Mouse (Mus musculus): Measurements from ENCODE around the gene Hpd. TPM values are rescaled to one million over a fixed set of nuclear protein-coding genes. Genes with fewer than 3 reads are reported as not detected.

The Hpd gene
- polyA plus RNA-seq, 1 experiment from 2014 or later = 9.0 TPM

- no peaks in the 10 kb centered on the region for H3K9me3 ChIP-seq (ENCODE audit: control insufficient read depth, low read length)
- ATAC-seq = no peak
- no peaks in the 10 kb centered on the region for H3K27me3 ChIP-seq (replicated peaks; ENCODE audit: control insufficient read depth, insufficient read depth, low read length)
- 0 out of 2 replicates have a peak, but pooled peaks cover 4% of the 10 kb centered on the region for H3K36me3 ChIP-seq (ENCODE audit: control insufficient read depth, insufficient read depth, low read length)
- H3K27ac ChIP-seq (ENCODE audit: low read length) = peak overlapping the region; percentile 100
- peak overlapping the region; percentile 97 for H3K9ac ChIP-seq (ENCODE audit: low read depth, low read length)
- H3K4me2 ChIP-seq (ENCODE audit: low read depth, low read length) = peak overlapping the region; percentile 96
- peak overlapping the region; percentile 62 for H3K4me3 ChIP-seq (ENCODE audit: low read length)
- 12% methylated on average over 13 of the region's 13 CpGs for WGBS
- peaks cover 67% of the 10 kb centered on the region for H3K4me1 ChIP-seq (ENCODE audit: control insufficient read depth, insufficient read depth, low read length)
These were observed 48.2 kb downstream of the Hpd start for GRCm38 (mm10) chr5:123134186-123134874.

- 24% methylated on average over 7 of the region's 7 CpGs for WGBS
- Histone ChIP-seq H3K27ac (ENCODE audit: low read length) (peak overlapping the region; percentile 100), H3K4me2 (ENCODE audit: low read depth, low read length) (no peak overlapping the region), H3K4me3 (ENCODE audit: low read length) (0 out of 2 replicates have a peak overlapping the region, but pooled peaks have one; percentile 5), H3K9ac (ENCODE audit: low read depth, low read length) (no peak overlapping the region), H3K4me1 (ENCODE audit: control insufficient read depth, insufficient read depth, low read length) (peaks cover 70% of the 10 kb centered on the region), H3K36me3 (ENCODE audit: control insufficient read depth, insufficient read depth, low read length) (0 out of 2 replicates have a peak, but pooled peaks cover 4% of the 10 kb centered on the region), H3K27me3 (replicated peaks; ENCODE audit: control insufficient read depth, insufficient read depth, low read length) (no peaks in the 10 kb centered on the region), H3K9me3 (ENCODE audit: control insufficient read depth, low read length) (no peaks in the 10 kb centered on the region)
- no peak for ATAC-seq
These were observed 48.8 kb downstream of the Hpd start for GRCm38 (mm10) chr5:123133784-123134143.

- peaks cover 68% of the 10 kb centered on the region for H3K4me1 ChIP-seq (ENCODE audit: control insufficient read depth, insufficient read depth, low read length)
- H3K4me2 ChIP-seq (ENCODE audit: low read depth, low read length) = peak overlapping the region; percentile 87; the same call in 1 of the 2 replicates
- H3K27me3 ChIP-seq (replicated peaks; ENCODE audit: control insufficient read depth, insufficient read depth, low read length) = no peaks in the 10 kb centered on the region
- WGBS = 18% methylated on average over 18 of the region's 18 CpGs
- ATAC-seq = no peak
- H3K9me3 ChIP-seq (ENCODE audit: control insufficient read depth, low read length) = no peaks in the 10 kb centered on the region
- H3K9ac ChIP-seq (ENCODE audit: low read depth, low read length) = peak overlapping the region; percentile 36; the same call in 1 of the 2 replicates
- 0 out of 2 replicates have a peak overlapping the region, but pooled peaks have one; percentile 5 for H3K4me3 ChIP-seq (ENCODE audit: low read length)
- peak overlapping the region; percentile 45 for H3K27ac ChIP-seq (ENCODE audit: low read length)
- 0 out of 2 replicates have a peak, but pooled peaks cover 4% of the 10 kb centered on the region for H3K36me3 ChIP-seq (ENCODE audit: control insufficient read depth, insufficient read depth, low read length)
These were observed 49.3 kb downstream of the Hpd start for GRCm38 (mm10) chr5:123133083-123133783.

DNA sequence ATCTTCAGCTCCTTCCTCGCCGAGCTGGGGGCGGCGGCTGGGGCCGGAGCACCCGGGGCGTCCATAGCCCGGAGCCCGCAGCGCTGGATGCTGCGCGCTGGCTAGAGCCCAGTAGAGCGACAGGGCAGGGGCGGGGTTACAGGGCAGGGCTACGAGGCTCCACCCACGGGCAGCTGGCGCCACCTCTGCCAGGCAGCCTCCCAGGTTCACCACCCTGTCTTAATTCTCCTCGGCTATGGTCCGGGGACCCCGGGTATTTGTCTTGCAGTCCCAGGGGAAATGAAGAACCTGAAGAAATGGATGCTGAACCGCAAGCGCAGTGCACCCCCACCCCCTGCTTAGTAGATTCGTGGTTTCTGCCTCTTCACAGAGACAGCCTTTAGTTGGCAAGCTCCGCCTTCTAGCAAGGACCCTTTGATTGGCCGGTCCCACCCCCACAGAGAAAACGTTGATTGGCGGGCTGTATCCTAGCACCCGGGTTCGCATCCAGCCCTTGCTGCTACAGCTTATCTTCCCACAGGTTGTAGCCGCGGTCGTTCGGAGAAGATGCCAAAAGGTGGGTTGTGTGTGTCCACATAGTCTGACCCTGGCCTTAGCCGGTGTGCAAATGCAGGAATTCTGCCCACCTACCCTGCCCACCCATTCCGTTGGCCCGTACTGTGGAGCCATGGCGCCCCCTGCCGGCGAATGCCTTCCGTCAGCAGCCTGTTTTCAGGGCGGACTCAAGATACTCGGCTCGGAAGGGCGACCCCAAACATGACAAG, 50.0 kb downstream of the Hpd start, which contains the start of gene Rhof:
Gene Rhof (minus strand): TSS at position 385 of the 764 bp plus-strand sequence.
- Histone ChIP-seq H3K4me1 (ENCODE audit: control insufficient read depth, insufficient read depth, low read length) (peaks cover 62% of the 10 kb centered on the region), H3K27me3 (replicated peaks; ENCODE audit: control insufficient read depth, insufficient read depth, low read length) (no peaks in the 10 kb centered on the region), H3K36me3 (ENCODE audit: control insufficient read depth, insufficient read depth, low read length) (0 out of 2 replicates have a peak, but pooled peaks cover 4% of the 10 kb centered on the region), H3K27ac (ENCODE audit: low read length) (peak within 1 kb of the TSS; percentile 45), H3K9ac (ENCODE audit: low read depth, low read length) (peak within 1 kb of the TSS; percentile 68), H3K9me3 (ENCODE audit: control insufficient read depth, low read length) (no peaks in the 10 kb centered on the region), H3K4me2 (ENCODE audit: low read depth, low read length) (peak within 1 kb of the TSS; percentile 87), H3K4me3 (ENCODE audit: low read length) (peak within 1 kb of the TSS; percentile 51)
- 4% methylated on average over 44 of the region's 44 CpGs for WGBS
- ATAC-seq = peak; percentile 24

- Histone ChIP-seq H3K4me1 (ENCODE audit: control insufficient read depth, insufficient read depth, low read length) (peaks cover 54% of the 10 kb centered on the region), H3K9me3 (ENCODE audit: control insufficient read depth, low read length) (no peaks in the 10 kb centered on the region), H3K27me3 (replicated peaks; ENCODE audit: control insufficient read depth, insufficient read depth, low read length) (no peaks in the 10 kb centered on the region), H3K9ac (ENCODE audit: low read depth, low read length) (no peak overlapping the region), H3K27ac (ENCODE audit: low read length) (no peak overlapping the region), H3K4me2 (ENCODE audit: low read depth, low read length) (no peak overlapping the region), H3K4me3 (ENCODE audit: low read length) (no peak overlapping the region), H3K36me3 (ENCODE audit: control insufficient read depth, insufficient read depth, low read length) (0 out of 2 replicates have a peak, but pooled peaks cover 4% of the 10 kb centered on the region)
- 58% methylated on average over 5 of the region's 5 CpGs for WGBS
- peak; percentile 9; the same call in 1 of the 2 replicates for ATAC-seq
These were observed 51.7 kb downstream of the Hpd start for GRCm38 (mm10) chr5:123130814-123131148.

- Histone ChIP-seq H3K27me3 (replicated peaks; ENCODE audit: control insufficient read depth, insufficient read depth, low read length) (no peaks in the 10 kb centered on the region), H3K4me2 (ENCODE audit: low read depth, low read length) (no peak overlapping the region), H3K9ac (ENCODE audit: low read depth, low read length) (no peak overlapping the region), H3K4me3 (ENCODE audit: low read length) (no peak overlapping the region), H3K36me3 (ENCODE audit: control insufficient read depth, insufficient read depth, low read length) (0 out of 2 replicates have a peak, but pooled peaks cover 4% of the 10 kb centered on the region), H3K4me1 (ENCODE audit: control insufficient read depth, insufficient read depth, low read length) (peaks cover 49% of the 10 kb centered on the region), H3K27ac (ENCODE audit: low read length) (no peak overlapping the region; the same call in 1 of the 2 replicates), H3K9me3 (ENCODE audit: control insufficient read depth, low read length) (no peaks in the 10 kb centered on the region)
- WGBS = 80% methylated on average over 9 of the region's 9 CpGs
- ATAC-seq = 0 out of 2 replicates have a peak, but pooled peaks have one; percentile 5
These were observed 52.3 kb downstream of the Hpd start for GRCm38 (mm10) chr5:123130030-123130813.

DNA sequence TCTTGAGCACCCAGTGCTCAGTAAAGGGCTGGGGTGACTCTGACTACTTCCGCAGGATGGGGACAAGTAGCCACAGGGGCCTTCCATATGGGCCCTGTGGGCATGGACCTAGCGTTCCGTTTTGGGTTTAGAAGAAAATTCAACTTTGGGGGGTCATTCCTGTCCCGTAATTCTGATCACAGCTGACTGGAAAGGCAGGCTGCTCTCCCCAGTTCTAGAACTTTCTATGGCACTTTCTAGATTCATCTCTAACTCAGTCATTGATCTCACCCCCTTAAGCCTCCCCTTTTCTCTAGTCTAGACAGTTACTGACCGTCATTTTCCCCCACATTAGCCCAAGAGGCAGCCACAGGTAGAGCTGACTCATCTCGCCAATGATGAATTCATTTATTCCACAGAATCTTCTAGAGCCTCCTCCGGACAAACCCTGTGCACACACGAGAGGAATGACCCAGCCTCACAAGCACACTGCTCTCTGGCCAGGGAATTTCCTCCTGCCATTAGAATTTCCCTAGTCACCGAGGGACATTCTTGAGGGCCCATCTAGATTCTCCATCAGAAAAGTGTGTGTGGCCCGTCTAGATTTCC, 53.3 kb downstream of the Hpd start:
- 78% methylated on average over 10 of the region's 10 CpGs for WGBS
- Histone ChIP-seq H3K4me3 (ENCODE audit: low read length) (no peak overlapping the region), H3K9ac (ENCODE audit: low read depth, low read length) (no peak overlapping the region), H3K4me1 (ENCODE audit: control insufficient read depth, insufficient read depth, low read length) (peaks cover 39% of the 10 kb centered on the region), H3K27me3 (replicated peaks; ENCODE audit: control insufficient read depth, insufficient read depth, low read length) (no peaks in the 10 kb centered on the region), H3K9me3 (ENCODE audit: control insufficient read depth, low read length) (no peaks in the 10 kb centered on the region), H3K27ac (ENCODE audit: low read length) (no peak overlapping the region), H3K4me2 (ENCODE audit: low read depth, low read length) (no peak overlapping the region), H3K36me3 (ENCODE audit: control insufficient read depth, insufficient read depth, low read length) (0 out of 2 replicates have a peak, but pooled peaks cover 4% of the 10 kb centered on the region)
- ATAC-seq = no peak

- no peak for ATAC-seq
- 0 out of 2 replicates have a peak, but pooled peaks cover 4% of the 10 kb centered on the region for H3K36me3 ChIP-seq (ENCODE audit: control insufficient read depth, insufficient read depth, low read length)
- H3K27ac ChIP-seq (ENCODE audit: low read length) = no peak overlapping the region
- H3K9ac ChIP-seq (ENCODE audit: low read depth, low read length) = no peak overlapping the region
- H3K27me3 ChIP-seq (replicated peaks; ENCODE audit: control insufficient read depth, insufficient read depth, low read length) = no peaks in the 10 kb centered on the region
- H3K4me2 ChIP-seq (ENCODE audit: low read depth, low read length) = no peak overlapping the region
- no peak overlapping the region for H3K4me3 ChIP-seq (ENCODE audit: low read length)
- H3K4me1 ChIP-seq (ENCODE audit: control insufficient read depth, insufficient read depth, low read length) = peaks cover 33% of the 10 kb centered on the region
- 61% methylated on average over 9 of the region's 10 CpGs for WGBS
- H3K9me3 ChIP-seq (ENCODE audit: control insufficient read depth, low read length) = no peaks in the 10 kb centered on the region
These were observed 53.9 kb downstream of the Hpd start for GRCm38 (mm10) chr5:123128426-123129169.

Measured in intestine, embryonic 16.5 days (tissue).